ENCODE assay signal across 30 mouse cellular contexts in genomic region chr11:76795326-76795725, GRCm38 (mm10). TPM values are rescaled to one million over a fixed set of nuclear protein-coding genes. Genes with fewer than 3 reads are reported as not detected.
DNase-seq lines count a peak whose midpoint lies in the region; TF ChIP-seq lines count a peak whose summit lies in the region.
"Had no signal": no experiment of that assay in that cellular context is flagged by ENCODE, and none has a peak within 500 bp of the region (broad histone marks: within the 10 kb centered on the region; RNA-seq: fewer than 3 reads in every experiment).

No protein-coding gene starts in this region.

- no peak overlapping the region for H3K27ac ChIP-seq in heart, embryonic 10.5 days
- no peak overlapping the region for H3K27ac ChIP-seq in testis, adult 2 months (ENCODE audit: control insufficient read depth, insufficient read depth, low read depth, low read length)
- H3K27ac ChIP-seq: embryonic facial prominence, embryonic 13.5 days; forebrain, embryonic 10.5 days; forebrain, embryonic 15.5 days; heart, embryonic 15.5 days; hindbrain, embryonic 12.5 days; kidney, postnatal 0 days; liver, embryonic 14.5 days; macrophage; neural tube, embryonic 15.5 days; stomach, postnatal 0 days had no signal

- TF ChIP-seq POLR2A in testis, adult 2 months (IDR thresholded peaks at IDR 0.05; ENCODE audit: control insufficient read depth, low read depth, low read length), result no peak

- no peaks in the 10 kb centered on the region for H3K4me1 ChIP-seq in heart, embryonic 10.5 days
- H3K4me1 ChIP-seq in testis, adult 2 months (ENCODE audit: control insufficient read depth, insufficient read depth, low read length), result no peaks in the 10 kb centered on the region
- H3K4me1 ChIP-seq: embryonic facial prominence, embryonic 13.5 days; forebrain, embryonic 15.5 days; heart, embryonic 15.5 days; hindbrain, embryonic 12.5 days; neural tube, embryonic 15.5 days had no signal

- no peaks in the 10 kb centered on the region for H3K27me3 ChIP-seq in heart, embryonic 10.5 days (ENCODE audit: insufficient read depth, poor library complexity, severe bottlenecking)
- H3K27me3 ChIP-seq in testis, adult 2 months (ENCODE audit: control insufficient read depth, insufficient read depth, low read length), result no peaks in the 10 kb centered on the region
- H3K27me3 ChIP-seq: CH12.LX; embryonic facial prominence, embryonic 13.5 days; forebrain, embryonic 15.5 days; heart, embryonic 15.5 days; hindbrain, embryonic 12.5 days; neural tube, embryonic 15.5 days had no signal

- H3K4me3 ChIP-seq in heart, embryonic 10.5 days, result no peak overlapping the region
- 0 out of 2 replicates have a peak overlapping the region, but pooled peaks have one; percentile 5 for H3K4me3 ChIP-seq in testis, adult 2 months (ENCODE audit: control insufficient read depth, low read depth, low read length)
- H3K4me3 ChIP-seq: embryonic facial prominence, embryonic 13.5 days; forebrain, embryonic 10.5 days; forebrain, embryonic 15.5 days; heart, embryonic 15.5 days; hindbrain, embryonic 12.5 days; neural tube, embryonic 15.5 days had no signal

- DNase-seq in adrenal gland, postnatal 10 days, result peak; percentile 24
- DNase-seq in adrenal gland, postnatal 25 days, result no peak
- peak; percentile 13 to 33 for DNase-seq in heart, adult 18-20 months
- no peak for DNase-seq in heart, embryonic 10.5 days (ENCODE audit: low spot score)
- no peak for DNase-seq in testis, postnatal 10 days (ENCODE audit: low spot score)
- DNase-seq in cerebellum, adult 9-10 months, result no peak
- DNase-seq: adrenal gland, adult 2 months; cerebellum, adult 11-12 months; cerebellum, postnatal 10 days; kidney, adult 8-10 months; layer of hippocampus, postnatal 36 days; liver; lung, adult 2 months; lung, postnatal 10 days; midbrain, embryonic 14.5 days; retina, postnatal 1 day; thymus, postnatal 4 days had no signal

- peaks cover 66% of the 10 kb centered on the region for H3K36me3 ChIP-seq in heart, embryonic 10.5 days
- no peaks in the 10 kb centered on the region; the same call in none of the 2 replicates for H3K36me3 ChIP-seq in testis, adult 2 months (ENCODE audit: control insufficient read depth, insufficient read depth, low read length)

- H3K9me3 ChIP-seq in heart, embryonic 10.5 days, result no peaks in the 10 kb centered on the region
- H3K9me3 ChIP-seq: embryonic facial prominence, embryonic 13.5 days; forebrain, embryonic 10.5 days; forebrain, embryonic 15.5 days; G1E; heart, embryonic 15.5 days; hindbrain, embryonic 12.5 days; neural tube, embryonic 15.5 days had no signal

- WGBS in heart, embryonic 10.5 days, result 89% methylated on average over 5 of the region's 5 CpGs

- no peak for TF ChIP-seq CTCF in testis, adult 2 months (IDR thresholded peaks at IDR 0.05; ENCODE audit: control insufficient read depth, insufficient read depth, insufficient replicate concordance, low read depth, low read length)

RNA-seq across cellular contexts. Expression of gene Gosr1, which starts 31.9 kb away (rescaled TPM):
- total RNA-seq in adrenal gland, postnatal 10 days (2021), result 10 to 100 TPM; 62.1 to 64.9 TPM
- 44.6 and 77.1 TPM in 2 replicates for total RNA-seq in adrenal gland, postnatal 25 days (2021)
- total RNA-seq in heart, adult 18-20 months (2021), result 10 to 100 TPM; 26.3 to 28.6 TPM
- polyA plus RNA-seq in heart, embryonic 10.5 days (2016; fragmentation: Nextera tagmentation; extraction: Ambion mirVana), result 20.9 and 26.5 TPM in 2 replicates
- 12.5 and 14.0 TPM in 2 replicates for polyA plus RNA-seq in testis, adult 2 months (2012; rRNA removed)

RNA-seq across cellular contexts. Expression of gene Cpd, which starts 51.5 kb away (rescaled TPM):
- total RNA-seq in adrenal gland, postnatal 10 days (2021), result 10 to 100 TPM; 46.2 to 57.9 TPM
- total RNA-seq in adrenal gland, postnatal 25 days (2021), result 39.7 and 45.4 TPM in 2 replicates
- 10 to 100 TPM; 35.0 to 38.6 TPM for total RNA-seq in heart, adult 18-20 months (2021)
- polyA plus RNA-seq in heart, embryonic 10.5 days (2016; fragmentation: Nextera tagmentation; extraction: Ambion mirVana), result 11.6 and 14.1 TPM in 2 replicates
- 9.5 and 10.4 TPM in 2 replicates for polyA plus RNA-seq in testis, adult 2 months (2012; rRNA removed)

Comparison
In these comparisons a context has a peak if more than half of its experiments do, and no peak if none do; other contexts are left out.
1. DNase-seq: peak in adrenal gland, postnatal 10 days (single experiment) and heart, adult 18-20 months (2 of 2); none in adrenal gland, postnatal 25 days (single experiment), heart, embryonic 10.5 days (single experiment), testis, postnatal 10 days (single experiment) and cerebellum, adult 9-10 months (single experiment).